Mouse (Mus musculus) CH12.LX (cell line): Measurements from ENCODE around the gene Arhgef3. TPM values are rescaled to one million over a fixed set of nuclear protein-coding genes. Genes with fewer than 3 reads are reported as not detected.
"Not testable (repeated sequence)": the region's sequence is repeated elsewhere in the genome, so short reads cannot be mapped to it uniquely, and the experiment has no call there.

Source experiments
- DNase-seq: peaks from one replicate; pipeline ENCODE4 v3.0.0-alpha.2; 2013; ENCODE audit errors: extremely low read depth
- H3K27ac ChIP-seq: 2 replicates; pipeline ENCODE4 v1.5.1; 2012; ENCODE audit warnings: low read depth, mild to moderate bottlenecking, control low read depth, moderate library complexity; ENCODE audit not compliant: insufficient read depth
- H3K27me3 ChIP-seq: replicated peaks from 2 replicates; pipeline ENCODE3; 2012; ENCODE audit warnings: inconsistent platforms
- H3K36me3 ChIP-seq, 2 experiments: replicated peaks in 1 of 2; 2 replicates each; pipeline versions ENCODE3 to v1.6.1; 2012; ENCODE audit warnings: inconsistent platforms in 1 of 2, low read length in 1 of 2, mild to moderate bottlenecking in 1 of 2, mixed read lengths in 1 of 2, moderate library complexity in 1 of 2; ENCODE audit not compliant: control insufficient read depth in 1 of 2, insufficient read depth in 1 of 2
- H3K4me1 ChIP-seq, 2 experiments: 2 replicates each; pipeline ENCODE4 v1.6.1; 2012; ENCODE audit warnings: inconsistent platforms in 1 of 2, moderate library complexity in 1 of 2; ENCODE audit not compliant: insufficient read depth in 2 of 2, control insufficient read depth in 1 of 2
- H3K4me2 ChIP-seq: 2 replicates; pipeline ENCODE4 v1.6.1; 2012; ENCODE audit warnings: low read depth, mild to moderate bottlenecking, control low read depth; ENCODE audit not compliant: poor library complexity, insufficient read depth, severe bottlenecking
- H3K4me3 ChIP-seq, 3 experiments: fragments of 150-350 bp in 1 of 3; sonication (generic) in 1 of 3; replicated peaks in 1 of 3; 2 replicates each; pipeline versions ENCODE3 to v1.5.1; 2011 to 2012; ENCODE audit warnings: low read depth in 2 of 3, low read length in 2 of 3, mild to moderate bottlenecking in 2 of 3, moderate library complexity in 2 of 3, control low read depth in 1 of 3, improper control_type of control experiment in 1 of 3, inconsistent platforms in 1 of 3, mixed read lengths in 1 of 3; ENCODE audit not compliant: poor library complexity in 1 of 3
- H3K79me2 ChIP-seq: replicated peaks from 2 replicates; pipeline ENCODE4 v1.6.1; 2012; ENCODE audit warnings: mild to moderate bottlenecking, moderate library complexity; ENCODE audit not compliant: control insufficient read depth, poor library complexity, insufficient read depth, severe bottlenecking; ENCODE audit errors: extremely low read depth
- H3K9ac ChIP-seq: 2 replicates; pipeline ENCODE4 v1.6.1; 2012; ENCODE audit warnings: low read depth, mild to moderate bottlenecking, control low read depth, moderate library complexity; ENCODE audit not compliant: insufficient read depth
- H3K9me3 ChIP-seq: replicated peaks from 2 replicates; pipeline ENCODE3; 2012; ENCODE audit warnings: low read length, inconsistent platforms, mixed read lengths
- CTCF ChIP-seq, 2 experiments: IDR thresholded peaks in 1 of 2; conservative IDR thresholded peaks in 1 of 2; 2 replicates each; pipeline ENCODE4 v1.5.1; 2011 to 2012; ENCODE audit warnings: low read depth in 2 of 2, low read length in 2 of 2, improper control_type of control experiment in 1 of 2, inconsistent platforms in 1 of 2, mild to moderate bottlenecking in 1 of 2, moderate library complexity in 1 of 2
- E2F4 ChIP-seq: IDR thresholded peaks from 2 replicates; pipeline ENCODE4 v1.6.1; 2011; ENCODE audit warnings: low read depth, low read length, improper control_type of control experiment; ENCODE audit not compliant: insufficient replicate concordance
- ELF1 ChIP-seq: IDR thresholded peaks from 2 replicates; pipeline ENCODE4 v1.6.1; 2014; ENCODE audit warnings: low read depth, mild to moderate bottlenecking, inconsistent platforms, low read length, improper control_type of control experiment
- EP300 ChIP-seq: IDR thresholded peaks from 2 replicates; pipeline ENCODE4 v1.6.1; 2011; ENCODE audit warnings: low read length, improper control_type of control experiment
- ETS1 ChIP-seq: conservative IDR thresholded peaks from 2 replicates; pipeline ENCODE4 v1.6.1; 2012; ENCODE audit warnings: low read depth, mild to moderate bottlenecking, inconsistent platforms, low read length, improper control_type of control experiment, moderate library complexity
- GABPA ChIP-seq: IDR thresholded peaks from 2 replicates; pipeline ENCODE4 v1.6.1; 2012; ENCODE audit warnings: low read depth, low read length, improper control_type of control experiment, inconsistent platforms; ENCODE audit not compliant: insufficient replicate concordance
- HCFC1 ChIP-seq: IDR thresholded peaks from 2 replicates; pipeline ENCODE4 v1.6.1; 2012; ENCODE audit warnings: low read depth, mild to moderate bottlenecking, inconsistent platforms, low read length, improper control_type of control experiment
- JUND ChIP-seq: conservative IDR thresholded peaks from 2 replicates; pipeline ENCODE4 v1.6.1; 2011; ENCODE audit warnings: low read depth, low read length, improper control_type of control experiment
- KAT2A ChIP-seq: IDR thresholded peaks from 2 replicates; pipeline ENCODE4 v1.6.1; 2012; ENCODE audit warnings: low read length, improper control_type of control experiment, inconsistent platforms; ENCODE audit not compliant: insufficient replicate concordance
- MAFK ChIP-seq: IDR thresholded peaks from 2 replicates; pipeline ENCODE4 v1.6.1; 2011; ENCODE audit warnings: low read length, improper control_type of control experiment; ENCODE audit not compliant: insufficient replicate concordance
- MAX ChIP-seq: IDR thresholded peaks from 2 replicates; pipeline ENCODE4 v1.6.1; 2011; ENCODE audit warnings: low read length, improper control_type of control experiment
- MAZ ChIP-seq: IDR thresholded peaks from 2 replicates; pipeline ENCODE4 v1.6.1; 2012; ENCODE audit warnings: low read depth, mild to moderate bottlenecking, inconsistent platforms, low read length, improper control_type of control experiment, moderate library complexity
- MEF2A ChIP-seq: IDR thresholded peaks from 2 replicates; pipeline ENCODE4 v1.6.1; 2014; ENCODE audit warnings: low read depth, mild to moderate bottlenecking, inconsistent platforms, low read length, improper control_type of control experiment, borderline replicate concordance
- MXI1 ChIP-seq: IDR thresholded peaks from 2 replicates; pipeline ENCODE4 v1.6.1; 2011; ENCODE audit warnings: mild to moderate bottlenecking, low read depth, low read length, improper control_type of control experiment
- PAX5 ChIP-seq: IDR thresholded peaks from 2 replicates; pipeline ENCODE4 v1.6.1; 2012; ENCODE audit warnings: low read length, inconsistent platforms, mixed read lengths
- POLR2A ChIP-seq: IDR thresholded peaks from 2 replicates; pipeline ENCODE4 v1.6.1; 2011; ENCODE audit warnings: low read depth, mild to moderate bottlenecking, improper control_type of control experiment, low read length
- POLR2AphosphoS2 ChIP-seq: IDR thresholded peaks from 2 replicates; pipeline ENCODE4 v1.6.1; 2011; ENCODE audit warnings: low read depth, low read length, improper control_type of control experiment
- TBP ChIP-seq: conservative IDR thresholded peaks from 2 replicates; pipeline ENCODE4 v1.6.1; 2011; ENCODE audit warnings: low read depth, low read length, improper control_type of control experiment
- ZKSCAN1 ChIP-seq: IDR thresholded peaks from 2 replicates; pipeline ENCODE4 v1.6.1; 2012; ENCODE audit warnings: low read depth, inconsistent platforms, low read length, improper control_type of control experiment, borderline replicate concordance
- ZMIZ1 ChIP-seq: IDR thresholded peaks from 2 replicates; pipeline ENCODE4 v1.6.1; 2012; ENCODE audit warnings: low read depth, mild to moderate bottlenecking, inconsistent platforms, low read length, improper control_type of control experiment
- ZNF384 ChIP-seq: IDR thresholded peaks from 2 replicates; pipeline ENCODE4 v1.6.1; 2012; ENCODE audit warnings: low read depth, low read length, improper control_type of control experiment, inconsistent platforms
- dilution Hi-C: fragments of 300-500 bp; cut with MboI; formaldehyde crosslinking; loops from 2 replicates; pipeline ENCODE4 v1.14.3; 2020; ENCODE audit warnings: low sequenced_read_pairs; ENCODE audit not compliant: extremely low pct_unique_long_range_greater_than_20kb, extremely low pct_ligation_motif_present
- in situ Hi-C: fragments of 300-500 bp; cut with MboI; formaldehyde crosslinking; loops from 3 replicates; pipeline ENCODE4 v1.14.3; 2019; ENCODE audit warnings: low sequenced_read_pairs, low pct_ligation_motif_present, low pct_unique_long_range_greater_than_20kb, mixed read lengths
- polyA plus RNA-seq: library from polyadenylated mRNA; unstranded; fragments of >175 nt; gene quantifications from 2 replicates; pipeline ENCODE4 v1.2.1, GENCODE M21; 2012; ENCODE audit warnings: low read depth; ENCODE audit not compliant: insufficient read length
- total RNA-seq, 2 experiments: library from RNA; depleted of rRNA; stranded (reverse); fragments of 300-350 nt in 1 of 2; fragments of >200 nt in 1 of 2; gene quantifications; 2 replicates each; pipeline ENCODE4 v1.2.3; 2012 to 2014

The Arhgef3 gene
- total and polyA plus RNA-seq, 3 experiments, result 0.51 to 0.64 (median 0.62) TPM

- H3K9me3 ChIP-seq, H3K4me3 ChIP-seq, H3K79me2 ChIP-seq, H3K27me3 ChIP-seq, H3K27ac ChIP-seq, in situ Hi-C loops, H3K4me1 ChIP-seq, DNase-seq, H3K4me2 ChIP-seq, dilution Hi-C loops, H3K9ac ChIP-seq: not testable (repeated sequence)
- TF ChIP-seq CTCF (conservative IDR thresholded peaks at IDR 0.05 in 1 of 2, IDR thresholded peaks at IDR 0.05 in 1 of 2; ENCODE audit: low read depth in 2 of 2, low read length in 2 of 2), result 0 out of 4 replicates have a peak, but pooled peaks of 1 of the 2 experiments have one; percentile 14
- TF ChIP-seq, all 38 proteins: peak for 1; not testable (repeated sequence) for 37
- not testable (repeated sequence) for H3K36me3 ChIP-seq
Observed at GRCm38 (mm10) chr14:27246948-27247347, 132.2 kb downstream of the Arhgef3 start.

- Histone ChIP-seq H3K4me3 (no peak overlapping the region), H3K4me2 (no peak overlapping the region), H3K9me3 (no peaks in the 10 kb centered on the region), H3K79me2 (no peaks in the 10 kb centered on the region), H3K9ac (no peak overlapping the region), H3K27ac (no peak overlapping the region), H3K4me1 (peaks cover 0 to 7% of the 10 kb centered on the region in 2 experiments; a peak in 2 of 4 replicates), H3K27me3 (no peaks in the 10 kb centered on the region), H3K36me3 (no peaks in the 10 kb centered on the region)
- dilution Hi-C loops (no loop called here), in situ Hi-C loops (no loop called here)
- TF ChIP-seq POLR2AphosphoS2, result no peak
- TF ChIP-seq MAZ, result no peak
- no peak for TF ChIP-seq TBP
- no peak for TF ChIP-seq JUND
- no peak for TF ChIP-seq GABPA
- TF ChIP-seq MEF2A, result no peak
- no peak for TF ChIP-seq EP300
- TF ChIP-seq POLR2A, result no peak
- TF ChIP-seq MAFK, result no peak
- TF ChIP-seq ETS1, result no peak
- TF ChIP-seq KAT2A, result no peak
- TF ChIP-seq E2F4, result no peak
- TF ChIP-seq PAX5, result no peak
- TF ChIP-seq MAX, result no peak
- TF ChIP-seq HCFC1, result no peak
- no peak for TF ChIP-seq ZKSCAN1
- no peak for TF ChIP-seq ZNF384
- TF ChIP-seq ZMIZ1, result no peak
- no peak for TF ChIP-seq MXI1
- no peak for TF ChIP-seq ELF1
- DNase-seq, result peak; percentile 39
Observed at GRCm38 (mm10) chr14:27249121-27249520, 134.4 kb downstream of the Arhgef3 start.
